Mouse (Mus musculus): ENCODE measurements around the gene Zscan20. TPM values are rescaled to one million over a fixed set of nuclear protein-coding genes. Genes with fewer than 3 reads are reported as not detected.
"Not testable (repeated sequence)": the region's sequence is repeated elsewhere in the genome, so short reads cannot be mapped to it uniquely, and the experiment has no call there.

Gene Zscan20
- polyA plus RNA-seq, 1 experiment from 2014 or later = 4.6 TPM

DNA sequence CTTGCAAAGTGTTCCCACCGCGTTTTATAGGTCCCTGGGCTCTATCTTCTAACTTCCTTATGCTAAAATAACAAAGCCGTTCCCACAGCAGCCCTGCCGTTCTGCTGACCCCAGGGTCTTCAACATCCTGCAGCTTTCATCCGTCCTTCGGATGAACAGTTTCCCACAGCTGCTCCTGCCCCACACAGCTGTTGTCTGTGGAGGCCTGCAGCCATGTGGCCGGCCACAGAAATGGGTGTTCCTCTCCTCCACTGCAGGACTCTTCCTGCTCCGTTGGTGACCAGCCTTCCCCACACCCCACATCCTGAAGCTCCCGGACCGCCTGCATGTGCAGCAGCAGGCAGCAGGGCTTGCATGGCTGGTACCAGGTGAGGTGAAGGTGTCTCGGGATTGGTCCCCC lies 27.4 kb upstream of the Zscan20 start:
- peak overlapping the region; percentile 72 for H3K27ac ChIP-seq
- no peaks in the 10 kb centered on the region for H3K27me3 ChIP-seq
- no peak overlapping the region for H3K9ac ChIP-seq

DNA sequence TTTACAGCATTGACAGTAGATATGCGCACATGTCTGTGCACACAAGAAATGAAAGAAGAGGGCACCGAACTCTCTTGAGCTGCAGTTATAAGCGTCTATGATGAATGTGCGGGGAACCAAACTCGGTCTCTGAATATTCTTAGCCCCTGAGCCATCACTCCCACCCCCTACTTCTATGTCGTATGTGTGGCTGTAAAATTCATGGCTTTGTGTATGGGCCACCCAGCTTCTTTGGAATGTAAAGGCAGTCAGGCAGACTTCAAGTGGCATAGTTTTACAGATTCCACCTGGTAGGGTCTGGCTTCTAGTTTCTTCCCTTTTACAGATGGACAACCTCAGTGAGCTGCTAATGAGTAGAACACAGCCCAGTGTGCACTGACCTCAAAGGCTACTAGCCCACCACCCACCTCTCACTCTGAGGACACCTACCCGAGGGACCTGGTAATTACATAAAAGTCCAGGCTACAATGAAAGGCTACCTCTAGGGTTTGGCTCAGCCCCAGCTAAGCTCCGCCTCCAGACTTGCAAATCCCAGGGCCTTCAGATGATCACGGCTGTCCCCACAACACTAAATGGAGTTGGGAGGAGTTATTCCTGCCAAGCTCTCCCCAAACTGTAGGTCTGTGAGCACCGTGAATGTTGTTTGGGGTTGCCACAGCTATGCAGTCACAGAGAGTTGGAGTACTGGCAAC lies 26.1 kb upstream of the Zscan20 start:
- WGBS = 32% methylated on average over 10 of the region's 10 CpGs
- H3K4me3 ChIP-seq = no peak overlapping the region
- H3K4me2 ChIP-seq = no peak overlapping the region
- H3K4me1 ChIP-seq = peaks cover 46% of the 10 kb centered on the region
- no peaks in the 10 kb centered on the region for H3K27me3 ChIP-seq
- H3K27ac ChIP-seq = peak overlapping the region; percentile 72
- no peaks in the 10 kb centered on the region for H3K9me3 ChIP-seq
- no peaks in the 10 kb centered on the region for H3K36me3 ChIP-seq
- H3K9ac ChIP-seq = no peak overlapping the region
- ATAC-seq (ENCODE audit: borderline replicate concordance, extremely low read depth, low FRiP score, low TSS enrichment) = peak; percentile 50; the same call in 1 of the 2 replicates

More for the DNA sequence above, 27.4 kb upstream of the Zscan20 start:
- Histone ChIP-seq H3K9me3 (no peaks in the 10 kb centered on the region), H3K4me3 (0 out of 2 replicates have a peak overlapping the region, but pooled peaks have one; percentile 3), H3K36me3 (no peaks in the 10 kb centered on the region), H3K4me1 (peaks cover 53% of the 10 kb centered on the region), H3K4me2 (peak overlapping the region; percentile 19; the same call in 1 of the 2 replicates)
- ATAC-seq (ENCODE audit: borderline replicate concordance, extremely low read depth, low FRiP score, low TSS enrichment) = peak; percentile 17; the same call in 1 of the 2 replicates
- WGBS = 37% methylated on average over 11 of the region's 11 CpGs

DNA sequence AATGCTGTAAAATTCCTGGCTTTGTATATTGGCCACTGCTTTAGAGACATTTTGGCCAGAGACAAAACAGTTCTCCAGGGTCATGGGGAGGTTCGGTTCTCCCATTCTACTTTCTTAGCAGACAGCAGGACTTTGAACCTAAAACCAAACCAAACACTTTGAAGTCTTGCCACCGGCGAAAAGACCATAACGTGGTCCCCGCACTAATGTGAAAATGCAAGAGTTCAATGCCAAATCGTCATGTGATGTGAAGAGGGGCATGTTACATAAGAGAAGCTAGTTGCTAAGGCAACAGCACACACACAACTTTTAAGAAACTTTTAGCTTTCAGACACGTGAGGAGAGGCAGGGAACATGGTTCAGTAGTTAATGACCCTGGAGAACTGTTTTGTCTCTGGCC lies 25.6 kb upstream of the Zscan20 start:
- Histone ChIP-seq H3K9ac (no peak overlapping the region), H3K27me3 (no peaks in the 10 kb centered on the region), H3K9me3 (no peaks in the 10 kb centered on the region), H3K4me3 (no peak overlapping the region), H3K27ac (peak overlapping the region; percentile 72), H3K4me2 (no peak overlapping the region), H3K36me3 (no peaks in the 10 kb centered on the region), H3K4me1 (peaks cover 46% of the 10 kb centered on the region)
- WGBS = 33% methylated on average over 7 of the region's 7 CpGs
- no peak; the same call in 1 of the 2 replicates for ATAC-seq (ENCODE audit: borderline replicate concordance, extremely low read depth, low FRiP score, low TSS enrichment)

DNA sequence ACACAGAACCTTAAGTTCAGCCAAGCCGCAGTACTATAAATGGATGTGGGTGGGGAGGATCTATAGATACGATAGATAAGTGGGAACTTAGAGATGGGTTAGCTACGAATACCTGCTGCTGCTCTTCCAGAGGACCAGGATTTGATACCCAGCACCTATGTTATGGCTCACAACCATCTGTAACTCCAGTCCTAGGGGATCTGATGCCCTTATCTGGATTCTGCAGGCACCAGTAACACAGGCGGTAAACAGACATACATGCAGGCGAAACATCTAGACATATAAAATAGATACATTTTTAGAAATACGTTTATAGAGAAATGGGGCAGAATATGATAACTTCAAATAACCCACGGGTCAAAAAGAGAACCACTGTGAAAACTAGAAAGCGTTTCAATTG lies 11.2 kb upstream of the Zscan20 start:
- Histone ChIP-seq H3K4me3 (no peak overlapping the region), H3K9ac (no peak overlapping the region), H3K9me3 (0 out of 2 replicates have a peak, but pooled peaks cover 5% of the 10 kb centered on the region), H3K36me3 (no peaks in the 10 kb centered on the region), H3K4me1 (peaks cover 25% of the 10 kb centered on the region), H3K27ac (no peak overlapping the region), H3K27me3 (no peaks in the 10 kb centered on the region), H3K4me2 (no peak overlapping the region)
- no peak for ATAC-seq (ENCODE audit: borderline replicate concordance, extremely low read depth, low FRiP score, low TSS enrichment)
- 82% methylated on average over 8 of the region's 8 CpGs for WGBS

DNA sequence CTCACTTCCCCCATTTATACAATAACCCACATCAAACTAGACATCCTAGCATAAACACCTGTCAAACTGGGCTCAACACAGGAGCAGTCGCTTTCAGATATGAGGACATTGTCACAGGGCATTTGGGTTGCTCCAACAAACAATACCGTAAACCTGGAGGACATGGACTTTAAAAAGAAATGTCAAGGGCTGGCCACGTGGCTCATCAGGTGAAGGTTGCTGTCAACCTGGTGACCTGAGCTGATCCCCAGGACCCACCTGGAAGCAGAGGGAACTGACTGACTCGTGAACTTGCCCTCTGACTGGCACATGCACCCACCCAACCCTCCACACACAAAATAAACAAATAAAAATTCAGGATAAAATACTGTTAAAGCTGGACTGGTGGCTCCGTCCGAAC lies 10.7 kb upstream of the Zscan20 start:
- Histone ChIP-seq H3K9ac (no peak overlapping the region), H3K27ac (no peak overlapping the region), H3K9me3 (0 out of 2 replicates have a peak, but pooled peaks cover 5% of the 10 kb centered on the region), H3K4me1 (peaks cover 25% of the 10 kb centered on the region), H3K4me2 (no peak overlapping the region), H3K36me3 (no peaks in the 10 kb centered on the region), H3K4me3 (no peak overlapping the region), H3K27me3 (no peaks in the 10 kb centered on the region)
- 70% methylated on average over 6 of the region's 6 CpGs for WGBS
- no peak for ATAC-seq (ENCODE audit: borderline replicate concordance, extremely low read depth, low FRiP score, low TSS enrichment)

DNA sequence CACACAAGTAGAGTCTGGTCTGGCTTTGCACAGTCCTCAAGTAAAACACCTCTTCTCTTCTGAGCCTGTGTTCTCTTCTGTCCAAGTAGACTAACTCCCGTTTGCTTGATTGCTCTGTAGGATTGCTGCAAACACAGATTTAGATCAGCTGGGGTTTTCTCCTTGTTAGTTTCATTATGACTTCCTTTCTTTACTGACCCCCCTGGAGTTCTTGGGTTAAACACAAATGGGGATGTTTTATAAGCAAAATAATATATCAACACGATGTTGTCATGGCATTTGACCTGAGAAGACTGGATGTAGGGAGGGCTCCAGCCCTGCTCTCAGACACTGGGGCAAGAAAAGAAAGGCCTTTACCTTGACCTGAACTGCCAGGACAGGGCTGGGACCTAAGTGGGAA lies 9.1 kb upstream of the Zscan20 start:
- 25% methylated on average over 2 of the region's 2 CpGs for WGBS

DNA sequence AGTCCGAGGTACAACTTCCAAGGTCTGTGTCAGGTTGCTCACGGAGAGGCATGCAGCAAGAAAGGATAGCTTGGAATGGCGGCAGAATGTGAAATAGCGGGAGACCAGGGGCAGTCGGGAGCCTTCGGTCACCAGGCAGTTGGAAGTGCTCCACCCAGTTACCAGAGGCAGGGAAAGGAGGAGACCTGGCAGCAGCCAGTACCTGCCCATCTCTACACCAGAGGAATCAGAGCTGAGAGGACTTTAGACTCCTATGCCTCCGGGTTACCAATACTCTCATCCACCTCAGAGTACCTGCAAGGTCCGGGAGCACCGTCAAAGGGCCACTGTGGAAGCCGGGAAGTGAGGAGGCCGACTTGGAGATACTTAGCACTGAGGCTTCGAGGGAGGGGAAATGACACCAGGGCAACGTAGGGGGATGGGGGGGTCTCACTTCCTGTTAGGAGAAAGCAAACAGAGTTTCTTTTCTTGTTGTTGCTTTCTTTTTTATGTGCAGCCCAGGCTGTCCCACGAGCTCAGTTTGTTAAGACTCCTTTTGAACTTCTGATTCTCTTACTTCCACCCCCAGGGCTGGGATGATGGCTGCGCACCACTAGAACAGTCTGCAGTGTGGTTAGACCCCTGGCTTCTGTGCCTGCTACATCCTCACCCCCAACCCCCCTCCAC lies 8.5 kb upstream of the Zscan20 start, which contains the start of gene Tlr12:
Gene Tlr12, minus strand, starts transcription at position 374 of the 666 bp plus-strand sequence.
- Histone ChIP-seq H3K27me3 (no peaks in the 10 kb centered on the region), H3K36me3 (no peaks in the 10 kb centered on the region), H3K4me1 (peaks cover 25% of the 10 kb centered on the region), H3K9ac (0 out of 2 replicates have a peak within 1 kb of the TSS, but pooled peaks have one; percentile 6), H3K27ac (peak within 1 kb of the TSS; percentile 26), H3K9me3 (no peaks in the 10 kb centered on the region), H3K4me2 (peak within 1 kb of the TSS; percentile 15; the same call in 1 of the 2 replicates), H3K4me3 (no peak within 1 kb of the TSS)
- WGBS = 39% methylated on average over 15 of the region's 15 CpGs
- peak; percentile 12; the same call in 1 of the 2 replicates for ATAC-seq (ENCODE audit: borderline replicate concordance, extremely low read depth, low FRiP score, low TSS enrichment)

More for the DNA sequence above, 9.1 kb upstream of the Zscan20 start:
- peaks cover 25% of the 10 kb centered on the region for H3K4me1 ChIP-seq
- H3K4me2 ChIP-seq = no peak overlapping the region
- H3K4me3 ChIP-seq = no peak overlapping the region
- ATAC-seq (ENCODE audit: borderline replicate concordance, extremely low read depth, low FRiP score, low TSS enrichment) = no peak
- H3K9me3 ChIP-seq = no peaks in the 10 kb centered on the region
- H3K27ac ChIP-seq = peak overlapping the region; percentile 26; the same call in 1 of the 2 replicates
- H3K27me3 ChIP-seq = no peaks in the 10 kb centered on the region
- H3K36me3 ChIP-seq = no peaks in the 10 kb centered on the region
- H3K9ac ChIP-seq = no peak overlapping the region

DNA sequence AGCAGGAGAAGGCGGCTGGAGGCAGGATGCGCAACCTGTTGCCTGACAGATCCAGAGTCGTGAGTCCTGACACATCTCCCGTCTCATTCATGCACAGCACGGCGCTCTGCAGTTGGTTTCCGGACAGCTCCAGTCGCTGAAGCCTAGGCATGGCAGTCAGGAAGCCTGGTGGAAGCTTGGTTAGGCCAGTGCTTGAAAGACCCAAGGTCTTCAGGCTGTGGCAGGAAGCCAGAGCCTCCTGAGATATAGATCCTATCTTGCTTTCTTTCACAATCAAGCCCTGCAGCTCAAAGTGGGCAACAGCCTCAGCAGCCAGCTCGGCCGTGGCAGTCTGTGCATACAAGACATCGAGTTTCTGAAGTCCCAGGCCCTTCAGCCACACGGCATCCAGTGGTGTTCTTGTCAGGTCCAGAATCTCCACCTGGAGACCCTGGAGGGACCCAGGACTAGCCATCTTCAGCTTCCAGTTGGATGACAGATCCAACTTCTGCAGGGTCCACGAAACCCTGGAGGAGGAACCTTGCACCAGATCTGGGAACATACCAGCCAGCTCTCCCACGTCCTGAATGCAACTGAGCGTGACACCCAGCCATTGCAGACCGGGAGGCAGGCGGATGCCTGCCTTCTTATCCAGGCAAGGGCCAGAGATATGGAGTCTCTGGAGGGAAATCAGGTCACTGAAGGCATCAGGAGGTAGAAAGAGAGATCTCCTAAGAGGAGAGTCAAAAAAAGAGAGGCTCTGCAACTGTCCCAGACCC lies 7.6 kb upstream of the Zscan20 start:
- no peak for ATAC-seq (ENCODE audit: borderline replicate concordance, extremely low read depth, low FRiP score, low TSS enrichment)
- 0 out of 2 replicates have a peak overlapping the region, but pooled peaks have one; percentile 15 for H3K4me2 ChIP-seq

DNA sequence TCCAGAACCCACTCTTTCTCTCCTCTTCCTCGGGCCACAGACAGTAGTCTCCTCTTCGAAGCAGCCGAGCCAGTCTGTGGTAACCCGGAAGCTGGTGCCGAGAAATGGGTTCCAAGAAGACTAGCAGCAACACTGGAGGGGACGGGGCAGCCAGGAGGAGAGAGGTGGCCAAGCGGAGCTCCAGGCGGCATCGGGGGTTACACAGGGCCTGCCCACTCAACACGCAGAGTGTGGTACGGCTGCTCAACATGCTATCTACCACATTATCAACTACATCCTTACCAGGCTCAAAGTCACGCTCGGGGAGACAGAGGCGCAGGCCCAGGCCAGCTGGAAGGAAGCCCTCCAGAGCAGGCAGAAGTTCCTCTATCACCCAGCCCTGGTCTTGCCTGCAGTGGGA lies 5.9 kb upstream of the Zscan20 start:
- Histone ChIP-seq H3K4me3 (no peak overlapping the region), H3K4me2 (no peak overlapping the region), H3K36me3 (no peaks in the 10 kb centered on the region), H3K9ac (no peak overlapping the region), H3K27me3 (no peaks in the 10 kb centered on the region), H3K4me1 (peaks cover 26% of the 10 kb centered on the region), H3K9me3 (no peaks in the 10 kb centered on the region), H3K27ac (no peak overlapping the region)
- whole genome bisulfite sequencing = 84% methylated on average over 14 of the region's 14 CpGs
- ATAC-seq (ENCODE audit: borderline replicate concordance, extremely low read depth, low FRiP score, low TSS enrichment) = no peak

More for the DNA sequence above, 7.6 kb upstream of the Zscan20 start:
- Histone ChIP-seq H3K36me3 (no peaks in the 10 kb centered on the region), H3K4me1 (peaks cover 25% of the 10 kb centered on the region), H3K9ac (0 out of 2 replicates have a peak overlapping the region, but pooled peaks have one; percentile 6), H3K27me3 (no peaks in the 10 kb centered on the region), H3K9me3 (no peaks in the 10 kb centered on the region), H3K4me3 (no peak overlapping the region), H3K27ac (peak overlapping the region; percentile 16)
- 57% methylated on average over 17 of the region's 17 CpGs for WGBS

DNA sequence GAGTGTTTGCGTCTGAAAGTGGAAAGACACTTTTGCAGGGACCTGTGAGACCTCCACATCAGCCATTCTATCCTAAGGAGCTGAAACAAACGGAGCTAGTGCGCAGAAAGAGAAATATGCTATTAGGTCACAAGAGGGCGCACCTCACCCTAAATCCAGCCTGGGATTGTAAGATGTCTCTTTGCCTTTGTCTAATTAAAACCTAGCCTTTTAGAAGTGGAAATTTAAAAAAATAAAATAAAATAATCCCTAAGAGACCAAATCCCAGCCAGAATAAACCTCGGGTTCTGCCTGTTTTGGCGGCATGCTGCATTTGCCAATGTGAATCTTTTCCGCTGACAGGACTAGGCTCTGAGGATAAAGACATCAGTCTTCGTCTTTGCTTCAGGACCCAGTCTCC lies 3.4 kb upstream of the Zscan20 start:
- Histone ChIP-seq H3K36me3 (no peaks in the 10 kb centered on the region), H3K9me3 (no peaks in the 10 kb centered on the region), H3K4me2 (no peak overlapping the region), H3K27ac (no peak overlapping the region), H3K27me3 (no peaks in the 10 kb centered on the region), H3K4me1 (peaks cover 27% of the 10 kb centered on the region), H3K4me3 (no peak overlapping the region), H3K9ac (no peak overlapping the region)
- ATAC-seq (ENCODE audit: borderline replicate concordance, extremely low read depth, low FRiP score, low TSS enrichment) = no peak
- 16% methylated on average over 8 of the region's 8 CpGs for WGBS

DNA sequence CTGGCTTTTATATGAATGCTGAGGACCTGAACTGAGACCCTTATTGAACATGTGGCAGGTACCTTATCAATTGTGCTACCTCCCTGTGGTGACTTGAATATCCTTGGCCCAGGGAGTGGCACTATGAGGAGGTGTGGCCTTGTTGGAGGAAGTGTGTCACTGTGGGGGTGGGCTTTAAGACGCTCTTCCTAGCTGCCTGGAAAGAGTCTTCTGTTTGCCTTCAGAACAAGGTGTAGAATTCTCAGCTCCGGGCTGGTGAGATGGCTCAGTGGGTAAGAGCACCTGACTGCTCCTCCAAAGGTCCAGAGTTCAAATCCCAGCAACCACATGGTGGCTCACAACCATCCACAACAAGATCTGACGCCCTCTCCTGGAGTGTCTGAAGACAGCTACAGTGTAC lies 1.8 kb upstream of the Zscan20 start:
- WGBS = 69% methylated on average over 3 of the region's 3 CpGs
- not testable (repeated sequence) for H3K4me3 ChIP-seq; ATAC-seq (ENCODE audit: borderline replicate concordance, extremely low read depth, low FRiP score, low TSS enrichment)

More for the DNA sequence above, 1.8 kb upstream of the Zscan20 start:
- not testable (repeated sequence) for H3K9me3 ChIP-seq, H3K27me3 ChIP-seq, H3K9ac ChIP-seq, H3K27ac ChIP-seq, H3K36me3 ChIP-seq, H3K4me2 ChIP-seq
- peaks cover 13% of the 10 kb centered on the region for H3K4me1 ChIP-seq
